Mouse (Mus musculus) midbrain, embryonic 16.5 days (tissue): ENCODE results near the gene Gskip. TPM values are rescaled to one million over a fixed set of nuclear protein-coding genes. Genes with fewer than 3 reads are reported as not detected.

Experiments used
- ATAC-seq: fragments of 200-750 bp; cut with Nextera tagmentation; 2 replicates; pipeline ENCODE4 v1.8.0; 2017; ENCODE audit warnings: moderate TSS enrichment
- H3K27ac ChIP-seq: fragments of 300-500 bp; sonication (generic); 2 replicates; pipeline ENCODE4 v1.5.1; 2014; ENCODE audit warnings: mild to moderate bottlenecking, low read length, mixed read lengths
- H3K27me3 ChIP-seq: fragments of 300-500 bp; sonication (generic); 2 replicates; pipeline ENCODE4 v1.6.1; 2014; ENCODE audit warnings: low read depth, low read length, mixed read lengths; ENCODE audit not compliant: control insufficient read depth, insufficient read depth
- H3K36me3 ChIP-seq: fragments of 300-500 bp; sonication (generic); 2 replicates; pipeline ENCODE4 v1.6.1; 2014; ENCODE audit warnings: mild to moderate bottlenecking, low read length, moderate library complexity, mixed read lengths; ENCODE audit not compliant: control insufficient read depth, insufficient read depth
- H3K4me1 ChIP-seq: fragments of 300-500 bp; sonication (generic); 2 replicates; pipeline ENCODE4 v1.6.1; 2014; ENCODE audit warnings: mild to moderate bottlenecking, low read length, mixed read lengths; ENCODE audit not compliant: control insufficient read depth, insufficient read depth
- H3K4me2 ChIP-seq: fragments of 300-500 bp; sonication (generic); 2 replicates; pipeline ENCODE4 v1.6.1; 2014; ENCODE audit warnings: mild to moderate bottlenecking, low read length, mixed read lengths
- H3K4me3 ChIP-seq: fragments of 300-500 bp; sonication (generic); 2 replicates; pipeline ENCODE4 v1.5.1; 2014; ENCODE audit warnings: low read depth, mild to moderate bottlenecking, low read length, moderate library complexity, mixed read lengths
- H3K9ac ChIP-seq: fragments of 300-500 bp; sonication (generic); 2 replicates; pipeline ENCODE4 v1.6.1; 2014; ENCODE audit warnings: low read depth, low read length, mixed read lengths
- H3K9me3 ChIP-seq: fragments of 300-500 bp; sonication (generic); replicated peaks from 2 replicates; pipeline ENCODE4 v1.6.1; 2014; ENCODE audit warnings: mild to moderate bottlenecking, low read length, mixed read lengths; ENCODE audit not compliant: control insufficient read depth, poor library complexity, severe bottlenecking
- WGBS: fragments of 180-500 bp; shearing (Covaris S2); extraction: QIAGEN DNeasy Blood & Tissue Kit; methylation state at CpG from one replicate; pipeline ENCODE4 v1.1.7; 2014; 5-methylcytosine and 5-hydroxymethylcytosine counted together
- polyA plus RNA-seq: library from polyadenylated mRNA; unstranded; fragments of >200 nt; fragmentation: Nextera tagmentation; extraction: Ambion mirVana; gene quantifications from 2 replicates; pipeline ENCODE4 v1.2.1, GENCODE M21; 2015

Gskip gene
- polyA plus RNA-seq, 1 experiment from 2014 or later, result 29.9 TPM

GRCm38 (mm10) chr12:105730851-105731460, 46.3 kb downstream of the Gskip start:
- no peak overlapping the region for H3K27ac ChIP-seq
- 88% methylated on average over 6 of the region's 6 CpGs for WGBS
- no peak overlapping the region for H3K9ac ChIP-seq
- no peak for ATAC-seq
- no peak overlapping the region for H3K4me3 ChIP-seq
- no peaks in the 10 kb centered on the region for H3K9me3 ChIP-seq
- no peaks in the 10 kb centered on the region for H3K4me1 ChIP-seq
- H3K36me3 ChIP-seq, result no peaks in the 10 kb centered on the region
- no peaks in the 10 kb centered on the region for H3K27me3 ChIP-seq
- H3K4me2 ChIP-seq, result no peak overlapping the region

GRCm38 (mm10) chr12:105733370-105734159, 48.9 kb downstream of the Gskip start:
- no peak overlapping the region for H3K9ac ChIP-seq
- no peak overlapping the region for H3K27ac ChIP-seq
- no peak overlapping the region for H3K4me3 ChIP-seq
- no peaks in the 10 kb centered on the region for H3K36me3 ChIP-seq
- no peaks in the 10 kb centered on the region for H3K27me3 ChIP-seq
- H3K9me3 ChIP-seq, result no peaks in the 10 kb centered on the region
- 75% methylated on average over 9 of the region's 9 CpGs for WGBS
- H3K4me2 ChIP-seq, result no peak overlapping the region
- ATAC-seq, result no peak
- H3K4me1 ChIP-seq, result no peaks in the 10 kb centered on the region

DNA sequence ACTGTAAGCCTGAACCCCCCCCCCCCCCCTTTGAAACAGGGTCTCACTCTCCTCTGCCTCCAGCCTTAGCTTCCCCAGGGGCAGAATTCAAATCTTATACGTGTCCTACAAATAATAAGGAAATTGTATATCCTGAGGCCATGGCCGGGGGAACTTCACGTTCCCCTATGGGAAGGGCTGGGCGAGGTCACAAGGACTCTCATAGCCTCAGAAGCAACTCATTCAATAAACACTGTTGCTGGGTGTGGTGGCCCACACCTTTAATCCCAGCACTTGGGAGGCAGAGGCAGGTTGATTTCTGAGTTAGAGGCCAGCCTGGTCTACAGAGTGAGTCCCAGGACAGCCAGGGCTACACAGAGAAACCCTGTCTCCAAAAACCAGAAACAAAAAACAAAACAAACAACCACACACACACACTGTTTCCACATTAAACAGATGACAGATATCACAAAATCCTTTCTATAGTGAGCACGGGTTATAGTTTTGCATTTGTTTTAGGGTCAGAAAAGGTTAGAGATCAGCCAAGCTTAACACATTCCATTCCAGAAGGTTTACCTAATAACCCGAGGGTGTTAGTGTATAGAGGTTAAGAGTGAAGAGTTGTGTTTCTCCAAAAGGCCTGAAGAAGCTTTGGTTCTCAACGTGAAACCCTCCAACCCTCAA, 50.7 kb downstream of the Gskip start:
- H3K27me3 ChIP-seq, result no peaks in the 10 kb centered on the region
- no peak overlapping the region for H3K4me2 ChIP-seq
- H3K27ac ChIP-seq, result no peak overlapping the region
- H3K4me3 ChIP-seq, result no peak overlapping the region
- WGBS, result 74% methylated on average over 7 of the region's 7 CpGs
- no peak for ATAC-seq
- no peaks in the 10 kb centered on the region for H3K9me3 ChIP-seq
- no peaks in the 10 kb centered on the region for H3K4me1 ChIP-seq
- no peak overlapping the region for H3K9ac ChIP-seq
- H3K36me3 ChIP-seq, result no peaks in the 10 kb centered on the region

- ATAC-seq, result no peak
- Histone ChIP-seq H3K4me2 (no peak overlapping the region), H3K4me1 (no peaks in the 10 kb centered on the region), H3K36me3 (no peaks in the 10 kb centered on the region), H3K9ac (no peak overlapping the region), H3K27me3 (no peaks in the 10 kb centered on the region), H3K9me3 (no peaks in the 10 kb centered on the region), H3K4me3 (no peak overlapping the region), H3K27ac (no peak overlapping the region)
- 92% methylated on average over 6 of the region's 6 CpGs for WGBS
Measured at GRCm38 (mm10) chr12:105735889-105736251, 51.2 kb downstream of the Gskip start.

DNA sequence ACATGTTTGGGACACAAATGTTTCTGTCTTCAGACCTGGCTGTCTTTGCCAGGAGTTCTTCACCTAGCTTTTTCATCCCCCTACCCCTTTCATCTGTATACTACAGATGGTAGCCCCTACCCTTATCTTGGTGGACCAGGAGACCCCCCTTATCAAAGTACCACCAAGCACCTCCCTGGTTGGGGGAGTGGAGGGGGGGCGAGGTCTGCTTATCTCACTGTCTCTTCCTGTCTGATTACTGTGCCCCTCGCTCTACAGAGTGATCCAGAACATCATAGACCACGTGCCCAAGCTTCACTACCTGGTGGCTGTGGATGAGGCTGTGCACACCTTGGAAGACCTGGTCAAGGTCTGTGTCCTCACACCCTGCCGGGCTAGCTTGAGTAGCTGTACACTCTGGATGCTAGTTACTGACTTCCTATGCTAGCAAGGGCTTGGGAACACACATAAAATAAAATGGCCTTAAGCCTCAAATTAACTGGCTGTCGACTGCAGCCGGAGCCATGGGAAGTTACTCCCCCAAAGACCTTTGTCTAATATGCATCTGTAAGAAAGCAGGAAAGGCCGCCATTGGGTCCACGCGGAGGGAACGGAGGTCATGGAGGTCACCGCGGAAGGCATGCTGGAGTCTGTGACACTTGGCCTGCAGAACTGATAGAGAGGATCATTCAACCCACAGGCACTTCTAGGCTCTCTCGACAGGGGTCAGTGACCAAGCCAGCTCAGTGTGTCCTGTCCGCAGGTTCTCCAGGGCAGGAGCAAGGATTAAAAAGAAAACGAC, 53.9 kb downstream of the Gskip start:
- no peaks in the 10 kb centered on the region for H3K36me3 ChIP-seq
- no peaks in the 10 kb centered on the region for H3K4me1 ChIP-seq
- H3K4me3 ChIP-seq, result no peak overlapping the region
- H3K4me2 ChIP-seq, result no peak overlapping the region
- H3K27ac ChIP-seq, result no peak overlapping the region
- WGBS, result 78% methylated on average over 15 of the region's 15 CpGs
- H3K9me3 ChIP-seq, result no peaks in the 10 kb centered on the region
- no peak overlapping the region for H3K9ac ChIP-seq
- no peak for ATAC-seq
- H3K27me3 ChIP-seq, result no peaks in the 10 kb centered on the region

DNA sequence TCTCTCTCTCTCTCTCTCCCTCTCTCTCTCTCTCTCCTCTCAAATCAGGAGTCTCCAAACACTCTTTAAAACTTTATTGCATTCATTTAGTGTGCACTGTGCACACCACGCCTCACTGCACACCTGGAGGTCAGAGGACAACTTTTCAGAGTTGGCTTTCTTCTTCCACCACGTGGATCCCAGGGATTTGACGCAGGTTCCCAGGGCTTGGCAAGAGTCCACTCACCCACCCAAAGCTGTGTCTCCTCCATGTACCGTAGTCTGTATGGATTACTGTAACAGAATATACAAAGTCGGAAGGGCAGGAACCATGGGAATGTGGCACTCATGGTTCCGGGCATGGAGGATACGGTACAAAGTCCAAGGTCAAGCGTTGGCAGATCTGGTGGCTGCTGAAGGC, 55.0 kb downstream of the Gskip start:
- Histone ChIP-seq H3K27ac (no peak overlapping the region), H3K9ac (no peak overlapping the region), H3K4me2 (no peak overlapping the region), H3K4me3 (no peak overlapping the region), H3K27me3 (no peaks in the 10 kb centered on the region), H3K4me1 (no peaks in the 10 kb centered on the region), H3K9me3 (no peaks in the 10 kb centered on the region), H3K36me3 (no peaks in the 10 kb centered on the region)
- WGBS, result 88% methylated on average over 8 of the region's 8 CpGs
- ATAC-seq, result no peak

DNA sequence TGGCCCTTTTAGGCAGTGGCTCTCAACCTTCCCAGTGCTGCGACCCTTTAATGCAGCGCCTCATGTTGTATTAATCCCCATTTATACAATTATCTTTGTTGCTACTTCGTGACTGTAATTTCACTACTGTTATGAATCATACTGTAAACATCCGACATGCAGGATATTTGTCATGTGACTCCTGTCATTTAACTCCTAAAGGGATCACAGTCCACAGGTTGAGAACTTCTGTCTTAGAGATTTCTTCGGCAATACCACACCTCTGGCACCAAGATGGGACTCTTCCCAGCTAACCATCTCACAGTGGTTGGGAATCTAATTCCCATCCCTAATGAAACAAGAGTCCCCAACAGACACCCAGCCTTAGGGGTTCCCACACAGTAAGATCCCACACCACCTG, 63.5 kb downstream of the Gskip start:
- Histone ChIP-seq H3K27me3 (no peaks in the 10 kb centered on the region), H3K9me3 (no peaks in the 10 kb centered on the region), H3K4me1 (no peaks in the 10 kb centered on the region), H3K4me3 (no peak overlapping the region), H3K4me2 (no peak overlapping the region), H3K36me3 (no peaks in the 10 kb centered on the region), H3K27ac (no peak overlapping the region), H3K9ac (no peak overlapping the region)
- no peak for ATAC-seq
- WGBS, result 91% methylated on average over 5 of the region's 5 CpGs
